Mouse (Mus musculus) C2C12 (cell line): ENCODE measurements around the gene Gm11569. TPM values are rescaled to one million over a fixed set of nuclear protein-coding genes. Genes with fewer than 3 reads are reported as not detected.

Source experiments
- H3K27me3 ChIP-seq: one replicate; pipeline ENCODE4 v1.6.1; 2011; ENCODE audit not compliant: control insufficient read depth, insufficient read depth, insufficient read length
- H3K36me3 ChIP-seq: one replicate; pipeline ENCODE4 v1.6.1; 2011; ENCODE audit not compliant: control insufficient read depth, insufficient read depth
- H3K4me3 ChIP-seq: one replicate; pipeline ENCODE4 v1.5.1; 2011; ENCODE audit warnings: mild to moderate bottlenecking, control low read depth; ENCODE audit not compliant: poor library complexity, insufficient read depth, severe bottlenecking
- H3K79me2 ChIP-seq: one replicate; pipeline ENCODE4 v1.6.1; 2011; ENCODE audit not compliant: control insufficient read depth, insufficient read depth
- H3K79me3 ChIP-seq: one replicate; pipeline ENCODE4 v1.6.1; 2011; ENCODE audit warnings: low read depth, control low read depth
- H3ac ChIP-seq: one replicate; pipeline ENCODE3; 2011; ENCODE audit warnings: low read depth; ENCODE audit not compliant: control insufficient read depth, insufficient read length
- CTCF ChIP-seq: IDR thresholded peaks from one replicate; pipeline ENCODE4 v1.5.1; 2011; ENCODE audit not compliant: control insufficient read depth, insufficient read depth, insufficient read length
- MYOG ChIP-seq: IDR thresholded peaks from one replicate; pipeline ENCODE4 v1.6.1; 2011; ENCODE audit not compliant: control insufficient read depth, insufficient read length; ENCODE audit errors: extremely low read depth
- polyA plus RNA-seq: library from polyadenylated mRNA; unstranded; fragments of >200 nt; fragmentation: generic; extraction: Trizol; gene quantifications from one replicate; pipeline ENCODE4 v1.2.1, GENCODE M21; 2012; ENCODE audit warnings: missing spikeins

Gene Gm11569
- polyA plus RNA-seq, 1 experiment: not detected

DNA sequence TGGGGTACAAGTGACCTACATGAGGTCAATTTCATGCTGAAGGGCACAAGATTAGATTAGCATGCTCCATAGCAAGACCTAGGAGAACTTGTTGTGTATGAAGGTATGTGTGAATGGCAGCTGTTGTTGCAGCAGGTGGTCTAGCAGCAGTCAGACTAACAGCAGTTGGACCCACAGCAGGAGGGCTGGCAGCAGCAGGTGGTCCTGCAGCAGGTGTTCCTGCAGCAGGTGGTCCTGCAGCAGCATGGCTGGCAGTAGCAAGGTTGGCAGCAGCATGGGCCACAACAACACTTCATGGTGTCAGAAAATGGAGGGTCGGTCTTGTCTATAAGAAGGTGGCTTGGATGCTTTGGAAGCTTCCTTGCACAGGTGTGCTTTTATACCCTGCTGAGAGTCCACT is 39.9 kb downstream of the Gm11569 start:
- Histone ChIP-seq H3K79me3 (no peaks in the 10 kb centered on the region), H3K27me3 (peaks cover 3% of the 10 kb centered on the region), H3K79me2 (no peaks in the 10 kb centered on the region), H3K36me3 (no peaks in the 10 kb centered on the region), H3K4me3 (no peak overlapping the region), H3ac (no peak overlapping the region)
- TF ChIP-seq MYOG (no peak), CTCF (no peak)

Other genes starting within 250 kb of the Gm11569 start
- not detected for gene Krtap3-3, start 248.1 kb downstream of the Gm11569 start, polyA plus RNA-seq
- gene Krtap3-2, start 242.1 kb downstream of the Gm11569 start, polyA plus RNA-seq: not detected
- gene Gm11939, start 239.5 kb downstream of the Gm11569 start, polyA plus RNA-seq: not detected
- gene Krtap3-1, start 232.3 kb downstream of the Gm11569 start, polyA plus RNA-seq: not detected
- gene Krtap1-5, start 217.9 kb downstream of the Gm11569 start, polyA plus RNA-seq: 0.04 TPM
- gene Krtap1-4, start 215.3 kb downstream of the Gm11569 start, polyA plus RNA-seq: not detected
- not detected for gene Krtap1-3, start 207.6 kb downstream of the Gm11569 start, polyA plus RNA-seq
- gene Krtap9-3, start 200.8 kb downstream of the Gm11569 start, polyA plus RNA-seq: not detected
- not detected for gene Gm11938, start 195.6 kb downstream of the Gm11569 start, polyA plus RNA-seq
- gene Gm11937, start 188.7 kb downstream of the Gm11569 start, polyA plus RNA-seq: not detected
- gene Krtap2-4, start 184.1 kb downstream of the Gm11569 start, polyA plus RNA-seq: not detected
- gene Gm11562, start 178.5 kb downstream of the Gm11569 start, polyA plus RNA-seq: not detected
- gene Krtap4-1, start 170.7 kb downstream of the Gm11569 start, polyA plus RNA-seq: not detected
- gene Krtap4-2, start 163.8 kb downstream of the Gm11569 start, polyA plus RNA-seq: not detected
- gene Krtap4-7, start 154.8 kb downstream of the Gm11569 start, polyA plus RNA-seq: not detected
- not detected for gene Gm11555, start 148.7 kb downstream of the Gm11569 start, polyA plus RNA-seq
- gene Gm11563, start 140.0 kb downstream of the Gm11569 start, polyA plus RNA-seq: not detected
- gene Krtap4-6, start 133.0 kb downstream of the Gm11569 start, polyA plus RNA-seq: not detected
- not detected for gene Gm14190, start 108.2 kb downstream of the Gm11569 start, polyA plus RNA-seq
- not detected for gene Gm14180, start 64.6 kb downstream of the Gm11569 start, polyA plus RNA-seq
- not detected for gene Gm11595, start 26.0 kb downstream of the Gm11569 start, polyA plus RNA-seq
- gene Krtap4-8, start 18.2 kb downstream of the Gm11569 start, polyA plus RNA-seq: not detected
- gene Krtap4-9, start 13.7 kb downstream of the Gm11569 start, polyA plus RNA-seq: not detected
- not detected for gene Gm11596, start 5.5 kb downstream of the Gm11569 start, polyA plus RNA-seq
- gene Gm11554, start 5.5 kb upstream of the Gm11569 start, polyA plus RNA-seq: not detected
- not detected for gene Krtap4-13, start 11.0 kb upstream of the Gm11569 start, polyA plus RNA-seq
- not detected for gene Gm11564, start 16.7 kb upstream of the Gm11569 start, polyA plus RNA-seq
- not detected for gene 2300003K06Rik, start 39.1 kb upstream of the Gm11569 start, polyA plus RNA-seq
- not detected for gene Krtap4-16, start 52.7 kb upstream of the Gm11569 start, polyA plus RNA-seq
- not detected for gene Gm11568, start 59.0 kb upstream of the Gm11569 start, polyA plus RNA-seq
- not detected for gene Gm11559, start 65.5 kb upstream of the Gm11569 start, polyA plus RNA-seq
- gene Krtap9-1, start 74.5 kb upstream of the Gm11569 start, polyA plus RNA-seq: not detected
- gene Gm11567, start 80.3 kb upstream of the Gm11569 start, polyA plus RNA-seq: not detected
- not detected for gene Krtap31-1, start 109.0 kb upstream of the Gm11569 start, polyA plus RNA-seq
- not detected for gene Gm11565, start 115.8 kb upstream of the Gm11569 start, polyA plus RNA-seq
- not detected for gene Krtap31-2, start 137.4 kb upstream of the Gm11569 start, polyA plus RNA-seq
- gene Krtap9-5, start 149.5 kb upstream of the Gm11569 start, polyA plus RNA-seq: not detected
- gene Krtap29-1, start 180.1 kb upstream of the Gm11569 start, polyA plus RNA-seq: not detected
- not detected for gene Krtap16-1, start 187.7 kb upstream of the Gm11569 start, polyA plus RNA-seq
- not detected for gene Krtap17-1, start 195.1 kb upstream of the Gm11569 start, polyA plus RNA-seq
- 0.02 TPM for gene Krt33a, start 217.3 kb upstream of the Gm11569 start, polyA plus RNA-seq
- gene Krt33b, start 230.9 kb upstream of the Gm11569 start, polyA plus RNA-seq: not detected
- not detected for gene Krt34, start 242.6 kb upstream of the Gm11569 start, polyA plus RNA-seq